Mouse (Mus musculus): ENCODE data around the gene Vmn1r170. TPM values are rescaled to one million over a fixed set of nuclear protein-coding genes. Genes with fewer than 3 reads are reported as not detected.
"Not testable (repeated sequence)": the region's sequence is repeated elsewhere in the genome, so short reads cannot be mapped to it uniquely, and the experiment has no call there.

The Vmn1r170 gene
- polyA plus RNA-seq (2016; fragmentation: Nextera tagmentation; extraction: Ambion mirVana) = not detected in 2 replicates

DNA sequence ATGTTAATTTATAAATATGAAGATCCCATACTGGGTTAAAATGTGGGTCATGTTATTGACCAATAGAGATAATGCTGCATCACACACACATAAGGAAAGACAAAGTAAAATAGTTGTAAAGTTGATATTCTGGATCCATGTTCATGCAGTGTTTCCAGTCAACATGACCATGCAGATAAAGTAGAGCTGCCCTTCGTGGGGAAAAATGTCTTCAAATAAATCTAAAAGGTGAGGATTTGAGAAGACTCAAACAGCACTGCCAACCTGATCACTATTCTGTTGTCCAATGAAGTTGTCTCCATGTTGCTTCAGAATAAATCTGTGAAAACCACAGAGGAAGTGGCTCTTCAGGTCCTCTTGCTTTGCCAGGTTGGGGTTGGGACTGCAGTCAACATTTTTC, at the start of gene Vmn1r170:
Gene Vmn1r170, plus strand, starts transcription at position 301 of the 400 bp plus-strand sequence.
- WGBS = 39% methylated on average over 1 of the region's 1 CpGs
- H3K36me3 ChIP-seq (replicated peaks); H3K27me3 ChIP-seq (replicated peaks; ENCODE audit: low read depth, poor library complexity, severe bottlenecking); H3K4me1 ChIP-seq; DNase-seq (ENCODE audit: low spot score); H3K27ac ChIP-seq (replicated peaks); H3K4me3 ChIP-seq: not testable (repeated sequence)
- H3K9me3 ChIP-seq = peaks cover 11% of the 10 kb centered on the region; the same call in 1 of the 2 replicates

DNA sequence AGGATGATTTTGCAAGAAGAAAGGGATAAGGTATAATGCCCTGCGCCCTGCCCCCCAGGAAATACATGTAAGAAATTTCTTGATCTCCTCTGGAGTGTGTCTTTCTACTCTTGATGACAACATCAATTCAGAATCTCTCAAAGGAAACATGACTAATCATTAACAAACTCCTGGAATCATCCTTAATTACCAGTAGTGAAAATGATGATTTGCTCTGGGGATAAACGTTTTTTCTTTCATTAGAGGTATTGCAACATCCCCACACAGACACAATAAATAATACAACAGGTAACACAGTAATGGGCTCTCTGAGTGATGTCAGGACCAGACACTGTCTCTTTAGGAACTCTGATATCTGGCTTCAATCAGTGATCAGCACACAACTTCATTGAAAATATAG, 30.7 kb upstream of the Vmn1r170 start, which contains the start of gene Vmn1r169:
Gene Vmn1r169, plus strand, starts transcription at position 301 of the 400 bp plus-strand sequence.
- H3K36me3 ChIP-seq (replicated peaks); H3K27ac ChIP-seq (replicated peaks); DNase-seq (ENCODE audit: low spot score); H3K4me1 ChIP-seq; H3K27me3 ChIP-seq (replicated peaks; ENCODE audit: low read depth, poor library complexity, severe bottlenecking); H3K4me3 ChIP-seq: not testable (repeated sequence)
- peaks cover 16% of the 10 kb centered on the region; the same call in 1 of the 2 replicates for H3K9me3 ChIP-seq
- WGBS = 81% methylated on average over 1 of the region's 2 CpGs

DNA sequence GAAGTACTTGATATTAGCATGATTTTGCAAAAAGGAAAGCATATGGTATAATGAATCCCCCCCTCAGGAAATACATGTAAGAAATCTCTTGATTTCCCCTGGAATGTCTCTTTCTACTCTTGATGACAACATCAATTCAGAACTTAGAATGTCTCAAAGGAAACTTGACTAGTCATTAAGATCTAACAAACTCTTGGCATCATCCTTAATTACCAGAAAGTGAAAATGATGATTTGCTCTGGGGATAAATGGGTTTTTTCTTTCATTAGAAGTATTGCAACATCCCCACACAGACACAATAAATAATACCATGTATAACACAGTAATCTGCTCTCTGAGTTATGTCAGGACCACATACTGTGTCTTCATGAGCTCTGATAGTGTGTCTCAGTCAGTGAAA, 24.4 kb downstream of the Vmn1r170 start, which contains the start of gene Vmn1r171:
Gene Vmn1r171, plus strand, starts transcription at position 301 of the 400 bp plus-strand sequence.
- Histone ChIP-seq H3K36me3 (replicated peaks) (no peaks in the 10 kb centered on the region), H3K27ac (replicated peaks) (no peak within 1 kb of the TSS), H3K27me3 (replicated peaks; ENCODE audit: low read depth, poor library complexity, severe bottlenecking) (no peaks in the 10 kb centered on the region), H3K9me3 (peaks cover 38% of the 10 kb centered on the region), H3K4me1 (no peaks in the 10 kb centered on the region), H3K4me3 (no peak within 1 kb of the TSS)
- DNase-seq (ENCODE audit: low spot score) = no peak

Other genes with a start within 250 kb of the Vmn1r170 start
- not detected in 2 replicates for gene Nlrp5, start 220.3 kb upstream of the Vmn1r170 start, polyA plus RNA-seq (2016; fragmentation: Nextera tagmentation; extraction: Ambion mirVana)
- gene Vmn1r167, start 99.0 kb upstream of the Vmn1r170 start, polyA plus RNA-seq (2016; fragmentation: Nextera tagmentation; extraction: Ambion mirVana) = not detected in 2 replicates
- not detected in 2 replicates for gene Vmn1r168, start 66.4 kb upstream of the Vmn1r170 start, polyA plus RNA-seq (2016; fragmentation: Nextera tagmentation; extraction: Ambion mirVana)
- gene Vmn1r169, start 30.6 kb upstream of the Vmn1r170 start, polyA plus RNA-seq (2016; fragmentation: Nextera tagmentation; extraction: Ambion mirVana) = not detected in 2 replicates
- not detected in 2 replicates for gene Vmn1r171, start 24.5 kb downstream of the Vmn1r170 start, polyA plus RNA-seq (2016; fragmentation: Nextera tagmentation; extraction: Ambion mirVana)
- gene Vmn1r172, start 52.1 kb downstream of the Vmn1r170 start, polyA plus RNA-seq (2016; fragmentation: Nextera tagmentation; extraction: Ambion mirVana) = not detected in 2 replicates
- not detected in 2 replicates for gene Vmn1r173, start 94.5 kb downstream of the Vmn1r170 start, polyA plus RNA-seq (2016; fragmentation: Nextera tagmentation; extraction: Ambion mirVana)
- not detected in 2 replicates for gene Vmn1r174, start 146.1 kb downstream of the Vmn1r170 start, polyA plus RNA-seq (2016; fragmentation: Nextera tagmentation; extraction: Ambion mirVana)
- gene Vmn1r175, start 204.5 kb downstream of the Vmn1r170 start, polyA plus RNA-seq (2016; fragmentation: Nextera tagmentation; extraction: Ambion mirVana) = not detected in 2 replicates
- not detected in 2 replicates for gene Vmn1r176, start 231.2 kb downstream of the Vmn1r170 start, polyA plus RNA-seq (2016; fragmentation: Nextera tagmentation; extraction: Ambion mirVana)